Mouse (Mus musculus): ENCODE data around the gene Syt2. TPM values are rescaled to one million over a fixed set of nuclear protein-coding genes. Genes with fewer than 3 reads are reported as not detected.

Syt2 gene
- polyA plus RNA-seq, 1 experiment from 2014 or later, result 0.58 TPM

DNA sequence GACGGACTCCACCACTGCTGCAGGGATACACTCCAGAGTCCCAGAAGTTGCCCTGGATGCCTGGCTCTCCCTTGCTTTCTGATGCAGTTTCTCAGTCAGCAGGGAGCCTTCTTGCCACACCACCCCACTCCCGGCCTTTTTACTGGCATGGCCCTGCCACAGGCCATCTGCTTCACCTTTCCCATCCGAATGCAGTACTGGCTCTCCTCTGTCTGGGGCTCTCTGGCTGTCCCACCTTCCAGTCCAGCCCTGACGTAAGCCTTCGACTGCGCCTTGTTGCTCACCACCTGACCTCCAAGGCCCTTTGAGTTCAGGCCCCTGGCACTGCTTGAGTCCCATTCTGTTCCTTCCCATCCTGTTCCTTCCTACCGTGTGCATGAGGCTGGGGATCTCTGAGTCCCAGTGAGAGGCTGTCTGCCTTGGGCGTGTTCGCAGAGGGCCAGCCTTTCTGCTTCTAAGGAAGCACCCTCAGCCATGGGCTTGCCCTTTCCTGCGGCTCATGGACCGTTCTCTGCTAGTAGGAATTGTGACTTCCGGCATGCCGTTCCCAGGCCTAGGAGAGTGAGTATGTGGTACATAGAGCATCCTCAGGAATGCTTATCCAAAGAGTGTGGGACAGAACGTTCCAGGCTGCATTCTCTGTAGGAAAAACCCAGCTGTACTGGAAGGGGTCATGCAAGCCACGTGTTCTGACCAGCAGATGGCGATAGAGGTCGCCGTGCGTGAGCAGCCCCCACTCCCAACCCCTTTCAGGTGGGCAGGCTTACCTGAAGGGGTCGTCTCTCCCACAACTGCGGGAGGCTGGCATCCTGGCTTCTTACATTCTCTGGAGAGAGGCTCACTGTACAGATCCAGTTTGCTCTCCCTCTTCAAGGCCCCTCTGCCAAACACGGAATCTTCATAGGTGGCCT, 58.2 kb downstream of the Syt2 start:
- Histone ChIP-seq H3K9ac (ENCODE audit: low read depth, low read length) (no peak overlapping the region), H3K27me3 (ENCODE audit: insufficient read depth, low read length) (0 out of 2 replicates have a peak, but pooled peaks cover 6% of the 10 kb centered on the region), H3K4me3 (replicated peaks; ENCODE audit: low read depth, low read length) (no peak overlapping the region), H3K4me1 (replicated peaks; ENCODE audit: insufficient read depth, low read length) (peaks cover 6% of the 10 kb centered on the region), H3K9me3 (replicated peaks; ENCODE audit: low read length) (no peaks in the 10 kb centered on the region), H3K4me2 (ENCODE audit: low read length) (no peak overlapping the region), H3K36me3 (ENCODE audit: insufficient read depth, low read length) (no peaks in the 10 kb centered on the region), H3K27ac (no peak overlapping the region)
- peak; percentile 89 for TF ChIP-seq CTCF (IDR thresholded peaks at IDR 0.05; ENCODE audit: low read depth)
- WGBS, result 39% methylated on average over 22 of the region's 22 CpGs
- DNase-seq (ENCODE audit: low spot score), result peak; percentile 64
- 0 out of 2 replicates have a peak, but pooled peaks have one; percentile 26 for ATAC-seq (replicated peaks; ENCODE audit: low FRiP score, low read depth)

GRCm38 (mm10) chr1:134706549-134706948, 60.1 kb downstream of the Syt2 start:
- H3K9me3 ChIP-seq (replicated peaks; ENCODE audit: low read length), result no peaks in the 10 kb centered on the region
- no peaks in the 10 kb centered on the region for H3K36me3 ChIP-seq (ENCODE audit: insufficient read depth, low read length)
- H3K9ac ChIP-seq (ENCODE audit: low read depth, low read length), result no peak overlapping the region
- WGBS, result 83% methylated on average over 2 of the region's 2 CpGs
- H3K27me3 ChIP-seq (ENCODE audit: insufficient read depth, low read length), result 0 out of 2 replicates have a peak, but pooled peaks cover 6% of the 10 kb centered on the region
- H3K4me3 ChIP-seq (replicated peaks; ENCODE audit: low read depth, low read length), result no peak overlapping the region
- H3K4me1 ChIP-seq (replicated peaks; ENCODE audit: insufficient read depth, low read length), result peaks cover 6% of the 10 kb centered on the region
- H3K27ac ChIP-seq, result no peak overlapping the region
- no peak for TF ChIP-seq CTCF (IDR thresholded peaks at IDR 0.05; ENCODE audit: low read depth)
- DNase-seq (ENCODE audit: low spot score) (no peak), ATAC-seq (replicated peaks; ENCODE audit: low FRiP score, low read depth) (no peak)
- no peak overlapping the region for H3K4me2 ChIP-seq (ENCODE audit: low read length)

GRCm38 (mm10) chr1:134707516-134707915, 61.0 kb downstream of the Syt2 start:
- H3K27me3 ChIP-seq (ENCODE audit: insufficient read depth, low read length), result 0 out of 2 replicates have a peak, but pooled peaks cover 6% of the 10 kb centered on the region
- H3K36me3 ChIP-seq (ENCODE audit: insufficient read depth, low read length), result no peaks in the 10 kb centered on the region
- DNase-seq (ENCODE audit: low spot score) (no peak), ATAC-seq (replicated peaks; ENCODE audit: low FRiP score, low read depth) (no peak)
- H3K9ac ChIP-seq (ENCODE audit: low read depth, low read length), result no peak overlapping the region
- H3K9me3 ChIP-seq (replicated peaks; ENCODE audit: low read length), result no peaks in the 10 kb centered on the region
- no peak overlapping the region for H3K27ac ChIP-seq
- no peak for TF ChIP-seq CTCF (IDR thresholded peaks at IDR 0.05; ENCODE audit: low read depth)
- WGBS, result 85% methylated on average over 3 of the region's 3 CpGs
- H3K4me1 ChIP-seq (replicated peaks; ENCODE audit: insufficient read depth, low read length), result peaks cover 6% of the 10 kb centered on the region
- no peak overlapping the region for H3K4me3 ChIP-seq (replicated peaks; ENCODE audit: low read depth, low read length)
- no peak overlapping the region for H3K4me2 ChIP-seq (ENCODE audit: low read length)

GRCm38 (mm10) chr1:134708274-134708673, 61.8 kb downstream of the Syt2 start:
- 14% methylated on average over 8 of the region's 8 CpGs for WGBS
- ATAC-seq (replicated peaks; ENCODE audit: low FRiP score, low read depth) (no peak), DNase-seq (ENCODE audit: low spot score) (no peak)
- Histone ChIP-seq H3K4me3 (replicated peaks; ENCODE audit: low read depth, low read length) (peak overlapping the region; percentile 50), H3K36me3 (ENCODE audit: insufficient read depth, low read length) (no peaks in the 10 kb centered on the region), H3K4me2 (ENCODE audit: low read length) (peak overlapping the region; percentile 91), H3K27ac (no peak overlapping the region), H3K9me3 (replicated peaks; ENCODE audit: low read length) (no peaks in the 10 kb centered on the region), H3K9ac (ENCODE audit: low read depth, low read length) (peak overlapping the region; percentile 55; the same call in 1 of the 2 replicates), H3K4me1 (replicated peaks; ENCODE audit: insufficient read depth, low read length) (peaks cover 6% of the 10 kb centered on the region), H3K27me3 (ENCODE audit: insufficient read depth, low read length) (0 out of 2 replicates have a peak, but pooled peaks cover 6% of the 10 kb centered on the region)
- TF ChIP-seq CTCF (IDR thresholded peaks at IDR 0.05; ENCODE audit: low read depth), result no peak

GRCm38 (mm10) chr1:134708801-134709385, 62.4 kb downstream of the Syt2 start:
- peak; percentile 62 for DNase-seq (ENCODE audit: low spot score)
- Histone ChIP-seq H3K9me3 (replicated peaks; ENCODE audit: low read length) (no peaks in the 10 kb centered on the region), H3K4me3 (replicated peaks; ENCODE audit: low read depth, low read length) (peak overlapping the region; percentile 50), H3K36me3 (ENCODE audit: insufficient read depth, low read length) (no peaks in the 10 kb centered on the region), H3K4me2 (ENCODE audit: low read length) (peak overlapping the region; percentile 91), H3K4me1 (replicated peaks; ENCODE audit: insufficient read depth, low read length) (peaks cover 6% of the 10 kb centered on the region), H3K27me3 (ENCODE audit: insufficient read depth, low read length) (0 out of 2 replicates have a peak, but pooled peaks cover 6% of the 10 kb centered on the region), H3K27ac (peak overlapping the region; percentile 8; the same call in 1 of the 2 replicates), H3K9ac (ENCODE audit: low read depth, low read length) (peak overlapping the region; percentile 55)
- no peak for TF ChIP-seq CTCF (IDR thresholded peaks at IDR 0.05; ENCODE audit: low read depth)
- peak; percentile 41 for ATAC-seq (replicated peaks; ENCODE audit: low FRiP score, low read depth)
- under 1% methylated on average over 46 of the region's 46 CpGs for WGBS
